In the genomic region with DNA sequence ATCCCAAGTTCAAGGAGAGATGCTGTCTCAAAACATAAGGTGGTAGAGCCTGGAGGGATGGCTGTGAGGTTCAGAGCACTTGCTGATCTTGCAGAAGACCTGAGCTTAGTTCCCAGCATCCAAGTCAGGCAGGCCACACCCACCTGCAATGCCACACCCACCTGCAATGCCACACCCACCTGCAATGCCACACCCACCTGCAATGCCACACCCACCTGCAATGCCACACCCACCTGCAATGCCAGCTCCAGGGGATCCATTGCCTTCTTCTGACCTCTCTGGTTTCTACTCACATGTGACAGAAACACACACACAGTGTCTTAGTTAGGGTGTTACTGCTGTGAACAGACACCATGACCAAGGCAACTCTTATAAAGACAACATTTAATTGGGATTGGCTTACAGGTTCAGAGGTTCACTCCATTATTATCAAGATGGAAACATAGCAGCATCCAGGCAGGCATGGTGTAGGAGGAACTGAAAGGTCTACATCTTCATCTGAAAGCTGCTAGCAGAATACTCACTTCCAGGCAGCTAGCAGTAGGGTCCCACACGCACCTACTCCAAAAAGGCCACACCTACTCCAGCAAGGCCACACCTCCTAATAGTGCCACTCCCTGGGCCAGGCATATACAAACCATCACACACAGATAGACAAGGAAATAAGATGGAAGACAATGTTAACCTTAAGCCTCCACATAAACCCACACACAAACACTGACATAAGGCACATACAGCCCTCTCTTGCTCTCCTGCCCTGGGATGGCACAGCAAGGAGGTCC, we compare ENCODE assay signal across 7 mouse cellular contexts. TPM values are rescaled to one million over a fixed set of nuclear protein-coding genes. Genes with fewer than 3 reads are reported as not detected.
DNase-seq lines count a peak whose midpoint lies in the region; ATAC-seq and TF ChIP-seq lines count a peak whose summit lies in the region.
"Not testable (repeated sequence)": the region's sequence is repeated elsewhere in the genome, so short reads cannot be mapped to it uniquely, and the experiment has no call there.

No protein-coding gene starts in this region.

- not testable (repeated sequence) for ATAC-seq in forebrain, embryonic 12.5 days (ENCODE audit: low FRiP score); hindbrain, embryonic 13.5 days (ENCODE audit: low FRiP score); midbrain, embryonic 11.5 days (ENCODE audit: low FRiP score)

- H3K36me3 ChIP-seq in ES-E14 (ENCODE audit: control insufficient read depth, insufficient read depth, low read length, poor library complexity, severe bottlenecking); embryonic facial prominence, embryonic 10.5 days (replicated peaks); forebrain, embryonic 12.5 days (replicated peaks); hindbrain, embryonic 10.5 days; hindbrain, embryonic 13.5 days; macrophage (ENCODE audit: inconsistent target); midbrain, embryonic 11.5 days (ENCODE audit: control insufficient read depth, insufficient read depth, low read length): not testable (repeated sequence)

- not testable (repeated sequence) for H3K4me3 ChIP-seq in ES-E14 (ENCODE audit: insufficient read depth in 1 of 2, low read depth in 1 of 2, low read length in 2 of 2, poor library complexity in 1 of 2, severe bottlenecking in 1 of 2); embryonic facial prominence, embryonic 10.5 days; forebrain, embryonic 12.5 days (replicated peaks); hindbrain, embryonic 10.5 days; hindbrain, embryonic 13.5 days; macrophage (ENCODE audit: inconsistent target); midbrain, embryonic 11.5 days (ENCODE audit: low read depth, low read length)

- not testable (repeated sequence) for H3K27me3 ChIP-seq in embryonic facial prominence, embryonic 10.5 days (replicated peaks; ENCODE audit: low read depth, poor library complexity, severe bottlenecking); forebrain, embryonic 12.5 days; hindbrain, embryonic 10.5 days (ENCODE audit: insufficient read depth, poor library complexity, severe bottlenecking); hindbrain, embryonic 13.5 days; midbrain, embryonic 11.5 days (ENCODE audit: control insufficient read depth, insufficient read depth, low read length)

- peaks cover 13 to 36% of the 10 kb centered on the region in 2 experiments; a peak in 3 of 4 replicates for H3K4me1 ChIP-seq in ES-E14 (ENCODE audit: control insufficient read depth in 2 of 2, insufficient read depth in 2 of 2, low read length in 2 of 2, poor library complexity in 1 of 2)
- H3K4me1 ChIP-seq in embryonic facial prominence, embryonic 10.5 days = peaks cover 59% of the 10 kb centered on the region
- peaks cover 27% of the 10 kb centered on the region for H3K4me1 ChIP-seq in forebrain, embryonic 12.5 days
- peaks cover 52% of the 10 kb centered on the region for H3K4me1 ChIP-seq in hindbrain, embryonic 10.5 days (replicated peaks)
- peaks cover 46% of the 10 kb centered on the region for H3K4me1 ChIP-seq in hindbrain, embryonic 13.5 days (replicated peaks)
- peaks cover 16% of the 10 kb centered on the region for H3K4me1 ChIP-seq in midbrain, embryonic 11.5 days (ENCODE audit: control insufficient read depth, insufficient read depth, low read length)

- H3K9me3 ChIP-seq in ES-E14 (ENCODE audit: control insufficient read depth, insufficient read depth, low read depth, low read length); embryonic facial prominence, embryonic 10.5 days; forebrain, embryonic 12.5 days; hindbrain, embryonic 10.5 days; hindbrain, embryonic 13.5 days; midbrain, embryonic 11.5 days (ENCODE audit: control insufficient read depth, low read length): not testable (repeated sequence)

- 89% methylated on average over 1 of the region's 1 CpGs for WGBS in embryonic facial prominence, embryonic 10.5 days
- WGBS in forebrain, embryonic 12.5 days = 92% methylated on average over 1 of the region's 1 CpGs
- 93% methylated on average over 1 of the region's 1 CpGs for WGBS in hindbrain, embryonic 10.5 days
- 95% methylated on average over 1 of the region's 1 CpGs for WGBS in hindbrain, embryonic 13.5 days
- WGBS in macrophage (ENCODE audit: missing documents) = 60% methylated on average over 1 of the region's 1 CpGs
- 85% methylated on average over 1 of the region's 1 CpGs for WGBS in midbrain, embryonic 11.5 days

- in situ Hi-C loops in ES-E14 (cut with MboI; ENCODE audit: low sequenced_read_pairs in 2 of 2, unreplicated experiment in 2 of 2) = not testable (repeated sequence)

- H3K27ac ChIP-seq in ES-E14 (ENCODE audit: insufficient read depth, low read depth, low read length, poor library complexity, severe bottlenecking) = not testable (repeated sequence)
- H3K27ac ChIP-seq in embryonic facial prominence, embryonic 10.5 days (replicated peaks) = 0 out of 2 replicates have a peak overlapping the region, but pooled peaks have one; percentile 77
- 0 out of 2 replicates have a peak overlapping the region, but pooled peaks have one; percentile 59 for H3K27ac ChIP-seq in forebrain, embryonic 12.5 days
- H3K27ac ChIP-seq in hindbrain, embryonic 10.5 days = peak overlapping the region; percentile 88
- H3K27ac ChIP-seq in hindbrain, embryonic 13.5 days = peak overlapping the region; percentile 86; the same call in 1 of the 2 replicates
- H3K27ac ChIP-seq in macrophage = peak overlapping the region; percentile 96
- peak overlapping the region; percentile 52; the same call in 1 of the 2 replicates for H3K27ac ChIP-seq in midbrain, embryonic 11.5 days (ENCODE audit: low read depth, low read length)

- not testable (repeated sequence) for H3K79me2 ChIP-seq in macrophage (ENCODE audit: inconsistent target)

- not testable (repeated sequence) for DNase-seq in ES-E14 (ENCODE audit: low read depth, low spot score); embryonic facial prominence, embryonic 10.5 days (ENCODE audit: low spot score); hindbrain, embryonic 10.5 days (ENCODE audit: low spot score); midbrain, embryonic 11.5 days (ENCODE audit: low spot score, missing footprints)

- not testable (repeated sequence) for H3K9ac ChIP-seq in ES-E14 (ENCODE audit: insufficient read depth, low read depth, low read length, poor library complexity, severe bottlenecking); forebrain, embryonic 12.5 days; hindbrain, embryonic 13.5 days; midbrain, embryonic 11.5 days (ENCODE audit: low read length)

- not testable (repeated sequence) for H3K4me2 ChIP-seq in forebrain, embryonic 12.5 days; hindbrain, embryonic 13.5 days; midbrain, embryonic 11.5 days

TF ChIP-seq in ES-E14, 5 proteins besides CTCF, POLR2A, EP300 and RAD21:
- 0 out of 2 replicates have a peak, but pooled peaks have one; percentile 4 for TF ChIP-seq MAFK (IDR thresholded peaks at IDR 0.05; ENCODE audit: insufficient read depth, low read depth, low read length)

RNA-seq across cellular contexts. Expression of a gene that starts 17.7 kb away (rescaled TPM):
- 1.5 and 2.1 TPM in 2 replicates for total RNA-seq in ES-E14 (2012; rRNA removed)
- 32.6 and 35.2 TPM in 2 replicates for polyA plus RNA-seq in embryonic facial prominence, embryonic 10.5 days (2016; fragmentation: Nextera tagmentation; extraction: Ambion mirVana)
- 29.9 and 30.7 TPM in 2 replicates for polyA plus RNA-seq in forebrain, embryonic 12.5 days (2016; fragmentation: Nextera tagmentation; extraction: Ambion mirVana)
- polyA plus RNA-seq in hindbrain, embryonic 10.5 days (2016; fragmentation: Nextera tagmentation; extraction: Ambion mirVana) = 36.8 and 44.1 TPM in 2 replicates
- polyA plus RNA-seq in hindbrain, embryonic 13.5 days (2015; fragmentation: Nextera tagmentation; extraction: Ambion mirVana) = 24.7 and 29.7 TPM in 2 replicates
- 100 to 1,000 TPM; 118 to 441 (median 223) TPM for total RNA-seq in macrophage (2018; cell fraction: chromatin; rRNA removed)
- total RNA-seq in macrophage (2018; cell fraction: cytosol; rRNA removed) = 100 to 1,000 TPM in 13 of 26 experiments, 10 to 100 TPM in 13; 69.1 to 196 (median 100) TPM
- 100 to 1,000 TPM in 22 of 26 experiments, 10 to 100 TPM in 4; 83.5 to 258 (median 137) TPM for total RNA-seq in macrophage (2018; cell fraction: nucleus; rRNA removed)
- 51.9 to 91.8 TPM (median 63.2 TPM) in 3 replicates for polyA plus RNA-seq in macrophage (2018)
- polyA plus RNA-seq in midbrain, embryonic 11.5 days (2014; fragmentation: Nextera tagmentation; extraction: Ambion mirVana) = 16.5 and 19.8 TPM in 2 replicates
